Mouse (Mus musculus): ENCODE results near the gene Ltbp2.
A peak's percentile ranks its signal among the peaks of the same experiment; 100 is the strongest.

Ltbp2 gene

DNA sequence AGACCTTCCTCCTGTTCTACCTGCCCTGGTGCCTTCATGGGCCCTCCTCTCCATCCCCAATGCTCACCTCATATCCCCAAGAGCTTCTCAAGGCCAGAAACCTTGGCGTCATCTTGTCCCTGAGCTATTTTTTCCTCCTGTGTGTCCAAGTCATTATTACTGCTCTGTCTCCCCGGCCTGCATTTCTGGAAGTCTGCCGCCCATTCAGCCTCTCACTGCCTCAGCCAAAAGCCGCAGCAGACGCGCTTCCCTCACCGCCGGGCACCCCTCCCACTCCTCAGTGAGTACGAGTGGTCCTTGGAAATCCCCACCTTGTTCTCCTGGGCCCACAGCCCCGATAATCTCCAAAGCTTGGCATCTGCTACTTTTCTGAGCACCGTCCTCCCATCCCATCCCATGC lies 3.8 kb upstream of the Ltbp2 start:
- no peak for DNase-seq (ENCODE audit: inconsistent age in 2 of 2, low spot score in 1 of 2)

DNA sequence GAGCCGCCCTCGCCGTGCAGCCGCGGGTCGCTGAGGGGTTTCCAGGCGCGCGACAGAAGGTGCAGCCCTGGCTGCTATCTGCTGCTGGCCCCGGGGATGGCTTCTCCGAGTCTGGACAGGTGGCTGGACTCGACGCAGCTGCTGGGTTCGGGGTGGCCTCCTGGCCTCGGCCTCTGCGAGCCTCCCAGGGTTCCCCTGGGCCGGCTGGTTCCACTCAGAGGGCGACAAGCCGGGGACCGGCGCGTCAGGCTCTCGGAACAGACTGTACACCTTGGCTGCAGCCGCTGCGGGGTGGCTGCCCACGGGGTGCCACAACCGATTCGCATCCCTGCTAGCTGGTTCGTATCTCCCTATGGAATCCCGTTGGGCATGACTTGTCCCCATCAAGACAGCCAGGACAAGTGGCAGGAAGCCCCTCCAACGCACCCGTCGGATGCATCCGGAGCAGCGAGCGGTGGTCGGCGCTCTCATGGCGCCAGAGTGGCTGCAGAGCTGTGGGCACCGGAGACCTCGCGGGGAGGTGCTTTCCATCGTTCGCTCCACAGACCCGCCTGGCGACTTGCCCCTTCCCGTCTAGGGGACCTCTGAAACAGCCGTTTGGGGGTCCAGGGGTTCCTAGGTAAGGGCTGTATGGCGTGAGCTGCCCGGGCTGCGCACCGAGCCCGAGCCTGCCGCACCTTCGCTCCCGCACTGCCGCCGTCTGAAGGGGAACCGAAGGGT lies 411 bp downstream of the Ltbp2 start:
- peak; percentile 20 to 55 for DNase-seq (ENCODE audit: inconsistent age in 2 of 2, low spot score in 1 of 2)

GRCm38 (mm10) chr12:84873434-84873833 lies 2.9 kb downstream of the Ltbp2 start:
- peak in 1 of 2 experiments; percentile 48 for DNase-seq (ENCODE audit: inconsistent age in 2 of 2, low spot score in 1 of 2)

GRCm38 (mm10) chr12:84872310-84872709 lies 4.0 kb downstream of the Ltbp2 start:
- no peak for DNase-seq (ENCODE audit: inconsistent age in 2 of 2, low spot score in 1 of 2)

DNA sequence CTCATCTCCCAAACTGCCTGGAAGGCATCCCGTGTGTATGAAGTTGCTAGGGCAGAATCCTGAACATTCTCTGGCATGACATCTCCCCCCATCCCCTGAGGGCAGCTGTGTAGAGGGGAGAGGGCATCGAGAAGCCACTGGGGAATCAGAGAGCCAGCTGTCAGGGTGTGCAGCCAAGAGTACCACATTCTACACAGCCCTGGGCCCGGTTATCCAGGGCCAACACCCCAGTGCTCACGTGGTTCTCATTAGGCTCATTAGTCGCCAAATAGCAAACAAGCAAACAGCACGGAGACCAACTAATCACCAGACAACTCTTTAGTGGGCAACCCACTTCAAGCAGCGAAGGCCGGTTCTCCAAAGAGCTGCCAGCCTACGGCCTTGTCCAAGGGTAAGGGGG lies 10.9 kb downstream of the Ltbp2 start:
- peak in 1 of 2 experiments; percentile 61 for DNase-seq (ENCODE audit: inconsistent age in 2 of 2, low spot score in 1 of 2)

DNA sequence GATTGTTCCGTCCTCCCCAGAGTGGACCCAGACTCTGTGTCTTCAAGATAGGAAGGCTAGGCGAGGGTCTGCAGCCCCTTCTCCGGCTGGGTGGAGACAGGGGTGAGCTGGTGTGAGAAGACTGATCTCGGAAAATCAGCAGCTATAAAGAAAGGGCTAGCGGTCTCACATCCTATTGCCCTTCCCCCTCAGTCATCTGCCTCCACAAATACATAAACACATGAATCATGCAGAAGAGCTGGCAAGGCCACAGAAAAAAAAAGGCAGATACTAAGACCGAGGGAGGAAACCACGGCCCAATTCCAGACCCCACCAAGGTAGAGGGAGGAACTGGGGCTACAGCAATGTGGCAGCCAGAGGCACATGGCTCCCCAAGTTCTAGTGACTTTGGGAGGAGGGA lies 11.5 kb downstream of the Ltbp2 start:
- DNase-seq (ENCODE audit: inconsistent age in 2 of 2, low spot score in 1 of 2) = peak; percentile 61 to 87

DNA sequence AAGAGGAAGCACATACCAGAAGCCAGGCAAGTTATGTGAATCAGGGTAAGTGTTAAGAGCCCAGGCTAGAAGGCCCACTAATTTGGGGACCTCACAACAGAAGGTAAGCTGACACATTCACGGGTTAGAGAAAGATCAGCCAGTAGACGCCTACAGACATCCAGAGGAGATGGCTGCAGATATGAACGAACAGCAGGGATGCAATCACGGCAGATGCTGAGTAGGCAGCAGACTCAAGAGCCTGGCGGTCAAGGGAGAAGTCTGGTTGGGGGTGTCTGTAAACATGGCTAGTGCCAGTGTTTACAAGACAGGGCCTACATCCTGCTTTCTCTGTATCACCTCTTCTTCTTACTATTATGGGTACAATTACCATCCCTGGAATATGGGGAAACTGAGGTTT lies 13.1 kb downstream of the Ltbp2 start:
- no peak for DNase-seq (ENCODE audit: inconsistent age in 2 of 2, low spot score in 1 of 2)

- DNase-seq (ENCODE audit: inconsistent age in 2 of 2, low spot score in 1 of 2) = peak in 1 of 2 experiments; percentile 46
These were observed 14.0 kb downstream of the Ltbp2 start for GRCm38 (mm10) chr12:84862136-84862910.

GRCm38 (mm10) chr12:84858149-84859113 lies 17.9 kb downstream of the Ltbp2 start:
- no peak for DNase-seq (ENCODE audit: inconsistent age in 2 of 2, low spot score in 1 of 2)

DNA sequence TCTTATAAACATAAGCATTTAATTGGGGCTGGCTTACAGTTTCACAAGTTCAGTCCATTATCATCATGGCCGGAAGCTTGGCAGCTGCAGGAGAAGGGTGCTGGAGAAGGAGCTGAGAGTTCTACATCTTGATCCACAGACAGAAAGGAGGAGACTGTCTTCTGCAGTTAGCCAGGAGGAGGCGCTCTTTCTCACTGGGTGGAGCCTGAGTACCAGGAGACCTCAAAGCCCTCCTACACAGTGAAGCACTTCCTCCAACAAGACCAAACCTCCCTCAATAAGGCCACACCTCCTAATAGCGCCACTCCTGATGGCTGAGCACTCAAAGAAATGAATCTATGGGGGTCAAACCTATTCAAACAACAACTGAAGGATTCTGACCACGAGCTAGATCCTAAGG lies 18.6 kb downstream of the Ltbp2 start:
- DNase-seq (ENCODE audit: inconsistent age in 2 of 2, low spot score in 1 of 2) = no peak

- no peak for DNase-seq (ENCODE audit: inconsistent age in 2 of 2, low spot score in 1 of 2)
These were observed 19.8 kb downstream of the Ltbp2 start for GRCm38 (mm10) chr12:84856532-84856931.

DNA sequence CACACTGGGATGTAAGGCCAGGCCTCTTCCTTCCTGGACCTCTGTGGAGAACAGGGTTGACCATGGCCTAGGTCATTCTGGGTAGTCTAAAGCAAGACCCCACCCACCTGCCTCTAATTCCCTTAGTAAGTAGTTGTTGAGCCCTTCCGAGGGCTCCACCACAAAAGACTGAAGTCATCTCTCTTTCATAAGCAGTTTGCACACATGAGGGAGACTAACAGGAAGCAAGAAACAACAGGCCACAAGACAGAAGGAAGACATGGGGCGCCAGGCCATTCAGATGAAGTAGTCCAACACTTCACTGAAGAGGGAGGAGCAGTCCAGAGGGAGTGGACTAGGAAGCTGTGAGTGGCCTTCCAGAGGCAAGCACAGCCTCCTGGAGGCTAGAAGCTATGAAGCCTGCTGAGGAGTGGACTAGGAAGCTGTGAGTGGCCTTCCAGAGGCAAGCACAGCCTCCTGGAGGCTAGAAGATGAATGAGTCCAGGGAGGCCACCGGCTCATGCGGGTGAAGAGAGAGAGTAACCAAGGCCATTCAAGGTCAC lies 21.2 kb downstream of the Ltbp2 start:
- DNase-seq (ENCODE audit: inconsistent age in 2 of 2, low spot score in 1 of 2) = no peak

DNA sequence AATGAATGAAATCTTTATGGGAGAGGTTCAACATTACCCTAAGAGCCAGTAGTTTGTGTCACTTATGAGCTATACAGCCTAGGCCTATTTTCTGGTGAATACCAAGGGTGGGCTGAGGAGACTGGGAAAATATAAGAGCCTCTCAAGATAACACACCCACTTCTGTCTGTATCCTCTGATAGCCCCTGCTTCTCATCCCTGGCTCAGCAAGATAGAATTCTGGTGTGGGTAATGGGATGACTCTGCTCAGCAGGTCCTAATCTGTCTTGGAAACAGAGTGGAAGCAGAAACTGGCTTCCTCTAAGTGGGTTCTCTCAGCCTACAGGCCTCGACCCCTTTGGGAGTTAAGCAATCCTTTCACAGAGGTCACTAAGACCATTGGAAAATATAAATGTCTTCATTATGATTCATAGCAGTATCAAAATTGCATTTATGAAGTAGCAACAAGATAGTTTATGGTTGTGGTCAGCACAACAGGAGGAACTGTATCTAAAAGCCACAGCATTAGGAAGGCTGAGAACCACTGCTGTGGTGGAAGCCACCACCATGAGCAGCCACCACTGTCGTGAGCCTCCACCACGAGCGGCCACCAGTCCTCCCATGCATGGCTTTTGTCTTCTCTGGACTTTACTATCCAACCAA lies 21.8 kb downstream of the Ltbp2 start:
- DNase-seq (ENCODE audit: inconsistent age in 2 of 2, low spot score in 1 of 2) = no peak

DNA sequence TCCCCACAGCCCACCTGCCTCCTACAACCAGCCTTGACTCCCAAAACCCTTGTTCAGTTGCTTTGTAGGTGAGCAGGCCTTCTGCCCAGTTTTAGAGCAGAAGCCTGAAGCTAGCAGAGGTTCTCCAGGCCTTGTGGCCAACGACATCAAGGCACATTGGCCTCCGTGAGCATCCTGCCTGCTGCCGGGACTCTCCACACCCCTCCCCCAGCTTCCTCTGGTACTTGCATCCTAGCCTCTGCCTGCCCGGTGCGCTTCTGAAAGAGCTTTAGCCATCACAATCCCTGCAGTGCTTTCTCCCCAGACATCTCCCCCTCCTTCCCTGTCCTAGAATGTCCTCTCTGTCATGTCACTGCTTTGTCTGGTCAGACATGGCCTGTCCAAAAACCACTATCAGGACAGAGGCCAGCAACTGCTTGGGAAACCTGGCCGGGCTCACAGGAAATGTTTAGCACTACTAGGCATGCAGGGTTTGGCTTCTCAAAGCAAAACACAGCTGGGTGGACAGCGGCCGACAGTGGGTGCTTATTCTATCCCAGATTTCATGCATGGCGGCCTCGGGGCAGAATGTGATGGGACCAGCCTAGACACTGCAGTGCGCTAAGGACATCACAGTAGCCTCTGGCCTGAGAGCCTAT lies 24.8 kb downstream of the Ltbp2 start:
- DNase-seq (ENCODE audit: inconsistent age in 2 of 2, low spot score in 1 of 2) = no peak

DNA sequence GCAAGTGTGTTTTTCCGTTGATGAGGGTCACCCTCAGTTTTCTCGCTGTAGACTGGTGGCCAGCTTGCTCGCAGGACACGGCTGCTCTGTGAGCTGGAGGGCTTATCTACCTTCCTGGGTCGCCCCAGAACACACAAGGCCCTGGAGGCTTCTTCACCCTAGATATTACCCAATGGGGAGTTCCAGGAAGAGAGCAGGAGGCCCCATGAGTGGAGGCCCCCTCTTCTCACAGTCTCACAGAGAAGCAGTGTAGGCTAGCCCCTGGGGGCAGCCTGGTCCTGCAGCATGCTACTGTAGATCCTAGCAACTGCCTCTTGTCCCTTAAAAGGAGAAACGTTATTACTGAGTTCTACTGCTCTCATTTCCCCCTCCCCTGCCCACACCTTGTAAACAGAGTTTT lies 28.4 kb downstream of the Ltbp2 start:
- no peak for DNase-seq (ENCODE audit: inconsistent age in 2 of 2, low spot score in 1 of 2)

- DNase-seq (ENCODE audit: inconsistent age in 2 of 2, low spot score in 1 of 2) = peak; percentile 44 to 78
These were observed 28.9 kb downstream of the Ltbp2 start for GRCm38 (mm10) chr12:84847480-84847879.

- peak; percentile 23 to 70 for DNase-seq (ENCODE audit: inconsistent age in 2 of 2, low spot score in 1 of 2)
These were observed 29.7 kb downstream of the Ltbp2 start for GRCm38 (mm10) chr12:84846594-84847014.

GRCm38 (mm10) chr12:84842706-84843105 lies 33.6 kb downstream of the Ltbp2 start:
- no peak for DNase-seq (ENCODE audit: inconsistent age in 2 of 2, low spot score in 1 of 2)

DNA sequence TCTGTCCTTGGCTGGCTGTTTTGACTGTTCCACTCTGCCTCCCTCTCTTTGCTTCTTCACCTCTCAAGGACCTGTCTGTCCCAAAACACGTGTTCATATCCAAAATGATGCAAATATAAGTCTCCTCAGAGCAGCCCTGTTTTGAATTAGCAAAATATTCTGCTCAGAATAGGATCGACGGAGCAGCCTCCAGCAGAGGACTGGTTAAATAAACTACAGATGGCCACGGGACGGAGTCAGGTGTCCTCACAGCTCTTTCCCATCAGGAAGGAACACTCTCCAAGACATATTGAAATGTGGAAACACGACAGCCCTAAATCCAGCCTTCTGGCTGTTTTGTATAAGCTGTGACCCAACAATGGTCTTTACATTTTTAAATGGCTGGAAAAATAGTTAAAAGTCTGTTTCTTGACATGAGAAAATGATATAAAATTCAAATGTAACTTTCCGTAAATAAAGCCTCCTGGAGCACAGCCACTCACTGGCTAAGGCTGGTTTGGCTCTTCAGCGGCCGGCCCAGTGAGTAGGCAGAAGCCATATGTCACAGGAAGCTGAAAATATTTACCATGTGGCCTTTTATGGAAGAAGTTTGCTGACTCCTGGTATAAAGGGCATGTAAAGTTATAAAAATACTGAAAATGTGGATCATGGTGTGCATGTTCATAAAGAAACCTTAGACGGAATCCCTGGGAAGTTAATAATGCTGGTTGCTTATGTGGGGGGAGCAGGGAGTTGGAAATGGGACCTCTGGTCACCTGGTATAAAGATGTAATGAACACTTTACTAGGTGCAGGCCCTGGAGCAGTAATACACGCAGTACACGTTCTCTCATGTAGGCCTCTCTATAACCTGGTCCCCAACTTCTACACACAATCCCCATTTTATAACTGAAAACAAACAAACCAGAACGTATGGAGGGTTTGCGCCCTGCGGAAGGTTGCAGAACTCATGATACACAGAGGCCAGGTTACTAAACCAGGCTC lies 34.9 kb downstream of the Ltbp2 start:
- DNase-seq (ENCODE audit: inconsistent age in 2 of 2, low spot score in 1 of 2) = no peak

All from adrenal gland, adult (tissue).